Mouse (Mus musculus): ENCODE results near the gene Rhbdf2. TPM values are rescaled to one million over a fixed set of nuclear protein-coding genes. Genes with fewer than 3 reads are reported as not detected.
A peak's percentile ranks its signal among the peaks of the same experiment; 100 is the strongest.

Rhbdf2 gene
- total and polyA plus RNA-seq, 2 experiments = 3.1 to 17.8 TPM

DNA sequence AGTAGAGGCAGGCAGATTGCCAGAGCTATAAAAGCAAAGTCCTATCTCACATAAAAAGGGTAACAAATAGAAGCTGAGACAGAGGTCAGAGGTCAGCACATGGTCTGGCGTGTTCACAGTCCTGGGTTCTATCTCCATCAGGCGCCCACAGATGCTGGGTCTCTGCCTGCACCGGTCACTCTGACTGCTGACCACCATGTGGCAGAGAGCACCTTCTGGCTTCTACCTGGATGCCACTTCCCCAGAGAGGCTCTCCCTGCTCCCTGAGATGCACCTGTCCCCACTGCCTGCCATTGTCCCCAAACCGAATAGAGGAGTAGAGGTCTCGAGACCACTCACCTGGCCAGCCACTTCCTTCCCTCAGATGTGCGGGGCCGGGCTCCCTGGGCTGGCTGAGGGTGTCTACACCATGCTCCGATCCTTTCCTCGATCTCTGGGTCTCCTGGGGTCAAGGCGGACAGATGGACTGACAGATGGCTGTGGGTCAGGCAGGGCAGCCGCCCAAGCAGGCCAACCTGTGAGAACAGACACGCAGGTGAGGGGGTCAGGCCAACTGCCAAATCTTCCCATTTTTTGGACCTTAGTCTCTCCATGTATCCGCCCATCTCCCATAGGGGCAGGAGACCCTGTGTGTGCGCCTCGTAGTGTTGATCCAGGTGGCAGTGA lies 16.7 kb downstream of the Rhbdf2 start:
- Histone ChIP-seq H3K27me3 (ENCODE audit: control insufficient read depth, insufficient read depth, low read length) (no peaks in the 10 kb centered on the region), H3K9ac (ENCODE audit: low read depth, low read length) (no peak overlapping the region), H3K79me2 (ENCODE audit: control insufficient read depth, insufficient read depth, low read length) (peaks cover 10% of the 10 kb centered on the region; the same call in 1 of the 2 replicates), H3K27ac (replicated peaks; ENCODE audit: insufficient read depth, low read depth, low read length) (no peak overlapping the region), H3K36me3 (ENCODE audit: control insufficient read depth, insufficient read depth, low read length) (peaks cover 4% of the 10 kb centered on the region; the same call in 1 of the 2 replicates), H3K4me1 (ENCODE audit: control insufficient read depth, insufficient read depth, low read length) (0 out of 2 replicates have a peak, but pooled peaks cover 6% of the 10 kb centered on the region), H3K4me3 (ENCODE audit: insufficient read depth, low read depth, low read length) (no peak overlapping the region)
- WGBS = 69% methylated on average over 15 of the region's 15 CpGs
- no peak for DNase-seq (ENCODE audit: extremely low read depth, low read depth, low spot score)
- TF ChIP-seq CTCF (IDR thresholded peaks at IDR 0.05; ENCODE audit: low read depth, low read length) (no peak), POLR2A (IDR thresholded peaks at IDR 0.05; ENCODE audit: extremely low read depth, insufficient read depth, low read length) (no peak)

DNA sequence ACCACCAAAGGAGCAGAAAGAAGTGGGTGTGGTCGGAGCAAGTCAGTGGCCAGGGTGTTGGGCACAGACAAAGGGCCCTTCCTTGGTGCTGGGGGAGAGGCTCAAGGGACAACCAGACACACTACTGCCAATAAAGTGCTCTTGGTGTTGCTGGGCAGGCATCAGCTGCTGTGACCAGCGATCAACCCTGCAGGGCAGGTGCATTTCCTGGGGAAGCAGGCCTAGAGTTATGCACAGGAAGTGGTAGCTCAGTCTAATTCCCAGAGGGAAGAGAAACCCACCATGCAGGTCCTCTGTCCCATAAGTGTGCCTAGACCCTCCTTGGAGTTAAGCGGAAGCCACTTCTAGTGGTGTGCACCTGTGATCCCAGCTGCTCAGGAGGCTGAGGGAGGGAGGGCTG lies 19.1 kb downstream of the Rhbdf2 start:
- 0 out of 2 replicates have a peak, but pooled peaks cover 4% of the 10 kb centered on the region for H3K79me2 ChIP-seq (ENCODE audit: control insufficient read depth, insufficient read depth, low read length)
- DNase-seq (ENCODE audit: extremely low read depth, low read depth, low spot score) = no peak
- no peak for TF ChIP-seq POLR2A (IDR thresholded peaks at IDR 0.05; ENCODE audit: extremely low read depth, insufficient read depth, low read length)
- no peak for TF ChIP-seq CTCF (IDR thresholded peaks at IDR 0.05; ENCODE audit: low read depth, low read length)
- no peaks in the 10 kb centered on the region for H3K27me3 ChIP-seq (ENCODE audit: control insufficient read depth, insufficient read depth, low read length)
- no peak overlapping the region for H3K9ac ChIP-seq (ENCODE audit: low read depth, low read length)
- no peak overlapping the region for H3K4me3 ChIP-seq (ENCODE audit: insufficient read depth, low read depth, low read length)
- no peak overlapping the region for H3K27ac ChIP-seq (replicated peaks; ENCODE audit: insufficient read depth, low read depth, low read length)
- H3K36me3 ChIP-seq (ENCODE audit: control insufficient read depth, insufficient read depth, low read length) = peaks cover 10% of the 10 kb centered on the region; the same call in 1 of the 2 replicates
- H3K4me1 ChIP-seq (ENCODE audit: control insufficient read depth, insufficient read depth, low read length) = 0 out of 2 replicates have a peak, but pooled peaks cover 3% of the 10 kb centered on the region
- WGBS = 91% methylated on average over 3 of the region's 3 CpGs

DNA sequence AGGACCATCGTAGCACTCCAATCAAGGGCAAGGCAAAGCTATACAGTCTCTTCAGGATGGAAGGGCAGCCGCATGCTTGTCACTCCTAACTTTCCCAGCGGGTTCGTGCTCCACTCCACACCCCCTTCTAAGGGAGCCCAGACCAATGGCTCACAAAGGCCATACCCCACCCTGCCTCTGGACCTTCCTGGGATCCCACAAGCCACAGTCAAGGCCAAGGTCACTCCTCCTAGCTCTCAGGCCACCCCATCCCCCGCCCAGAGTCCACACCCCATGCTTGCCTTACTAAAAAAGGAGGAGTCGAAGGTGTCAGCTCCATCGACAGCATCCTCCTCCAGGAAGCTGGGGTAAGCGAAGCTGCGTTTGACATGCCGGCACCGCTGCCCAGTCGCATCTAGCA lies 22.7 kb downstream of the Rhbdf2 start:
- no peak overlapping the region for H3K27ac ChIP-seq (replicated peaks; ENCODE audit: insufficient read depth, low read depth, low read length)
- no peak overlapping the region for H3K9ac ChIP-seq (ENCODE audit: low read depth, low read length)
- TF ChIP-seq CTCF (IDR thresholded peaks at IDR 0.05; ENCODE audit: low read depth, low read length) = no peak
- TF ChIP-seq POLR2A (IDR thresholded peaks at IDR 0.05; ENCODE audit: extremely low read depth, insufficient read depth, low read length) = no peak
- no peaks in the 10 kb centered on the region for H3K27me3 ChIP-seq (ENCODE audit: control insufficient read depth, insufficient read depth, low read length)
- 97% methylated on average over 12 of the region's 12 CpGs for WGBS
- DNase-seq (ENCODE audit: extremely low read depth, low read depth, low spot score) = no peak
- H3K79me2 ChIP-seq (ENCODE audit: control insufficient read depth, insufficient read depth, low read length) = no peaks in the 10 kb centered on the region
- H3K36me3 ChIP-seq (ENCODE audit: control insufficient read depth, insufficient read depth, low read length) = peaks cover 17% of the 10 kb centered on the region; the same call in 1 of the 2 replicates
- H3K4me1 ChIP-seq (ENCODE audit: control insufficient read depth, insufficient read depth, low read length) = no peaks in the 10 kb centered on the region
- no peak overlapping the region for H3K4me3 ChIP-seq (ENCODE audit: insufficient read depth, low read depth, low read length)

DNA sequence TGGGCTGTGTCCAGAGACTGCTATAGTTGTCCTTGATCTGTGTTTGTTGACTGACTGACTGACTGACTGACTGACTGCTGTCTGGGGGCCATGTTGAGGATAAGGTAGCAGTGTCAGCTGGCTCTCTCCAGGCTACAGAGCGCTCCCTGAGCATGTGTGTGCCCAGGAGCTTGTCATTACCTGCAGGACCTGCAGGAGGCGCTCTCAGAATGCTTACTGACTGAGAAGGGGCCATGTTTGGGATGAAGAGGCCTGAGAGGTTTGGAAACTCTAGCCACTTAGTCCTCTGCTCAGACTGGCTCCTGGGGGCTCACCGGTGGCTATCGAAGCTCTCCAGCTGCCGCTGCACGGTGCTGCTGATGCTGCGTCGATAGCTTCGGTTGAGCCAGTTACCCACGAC lies 23.5 kb downstream of the Rhbdf2 start:
- no peak for DNase-seq (ENCODE audit: extremely low read depth, low read depth, low spot score)
- Histone ChIP-seq H3K36me3 (ENCODE audit: control insufficient read depth, insufficient read depth, low read length) (peaks cover 17% of the 10 kb centered on the region; the same call in 1 of the 2 replicates), H3K4me1 (ENCODE audit: control insufficient read depth, insufficient read depth, low read length) (no peaks in the 10 kb centered on the region), H3K79me2 (ENCODE audit: control insufficient read depth, insufficient read depth, low read length) (no peaks in the 10 kb centered on the region), H3K9ac (ENCODE audit: low read depth, low read length) (no peak overlapping the region), H3K27me3 (ENCODE audit: control insufficient read depth, insufficient read depth, low read length) (no peaks in the 10 kb centered on the region), H3K27ac (replicated peaks; ENCODE audit: insufficient read depth, low read depth, low read length) (no peak overlapping the region), H3K4me3 (ENCODE audit: insufficient read depth, low read depth, low read length) (no peak overlapping the region)
- TF ChIP-seq POLR2A (IDR thresholded peaks at IDR 0.05; ENCODE audit: extremely low read depth, insufficient read depth, low read length) (no peak), CTCF (IDR thresholded peaks at IDR 0.05; ENCODE audit: low read depth, low read length) (peak; percentile 70)
- WGBS = 90% methylated on average over 10 of the region's 10 CpGs

DNA sequence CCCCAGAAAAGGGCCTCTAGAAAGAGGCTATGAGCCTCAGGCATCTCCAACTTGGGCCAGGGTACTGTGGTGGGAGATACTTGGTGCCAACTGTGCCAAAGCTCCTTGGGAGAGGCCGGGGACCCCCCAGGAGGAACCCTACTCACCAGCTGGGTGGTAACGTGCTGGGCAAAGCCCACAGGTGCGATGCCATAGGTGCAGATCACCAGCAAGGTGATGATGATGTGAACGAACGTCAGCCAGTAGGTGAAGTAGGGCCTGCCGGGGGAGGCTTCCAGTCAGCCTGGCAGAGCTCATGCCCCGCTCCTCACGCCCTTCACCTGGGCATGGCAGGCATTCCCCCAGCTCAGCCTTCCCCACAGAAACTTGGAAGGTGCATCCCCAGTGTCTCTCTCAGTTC lies 24.8 kb downstream of the Rhbdf2 start:
- no peak for DNase-seq (ENCODE audit: extremely low read depth, low read depth, low spot score)
- Histone ChIP-seq H3K79me2 (ENCODE audit: control insufficient read depth, insufficient read depth, low read length) (no peaks in the 10 kb centered on the region), H3K9ac (ENCODE audit: low read depth, low read length) (no peak overlapping the region), H3K36me3 (ENCODE audit: control insufficient read depth, insufficient read depth, low read length) (peaks cover 17% of the 10 kb centered on the region; the same call in 1 of the 2 replicates), H3K4me1 (ENCODE audit: control insufficient read depth, insufficient read depth, low read length) (no peaks in the 10 kb centered on the region), H3K4me3 (ENCODE audit: insufficient read depth, low read depth, low read length) (no peak overlapping the region), H3K27ac (replicated peaks; ENCODE audit: insufficient read depth, low read depth, low read length) (no peak overlapping the region), H3K27me3 (ENCODE audit: control insufficient read depth, insufficient read depth, low read length) (no peaks in the 10 kb centered on the region)
- 91% methylated on average over 8 of the region's 8 CpGs for WGBS
- TF ChIP-seq CTCF (IDR thresholded peaks at IDR 0.05; ENCODE audit: low read depth, low read length) = no peak
- TF ChIP-seq POLR2A (IDR thresholded peaks at IDR 0.05; ENCODE audit: extremely low read depth, insufficient read depth, low read length) = no peak

DNA sequence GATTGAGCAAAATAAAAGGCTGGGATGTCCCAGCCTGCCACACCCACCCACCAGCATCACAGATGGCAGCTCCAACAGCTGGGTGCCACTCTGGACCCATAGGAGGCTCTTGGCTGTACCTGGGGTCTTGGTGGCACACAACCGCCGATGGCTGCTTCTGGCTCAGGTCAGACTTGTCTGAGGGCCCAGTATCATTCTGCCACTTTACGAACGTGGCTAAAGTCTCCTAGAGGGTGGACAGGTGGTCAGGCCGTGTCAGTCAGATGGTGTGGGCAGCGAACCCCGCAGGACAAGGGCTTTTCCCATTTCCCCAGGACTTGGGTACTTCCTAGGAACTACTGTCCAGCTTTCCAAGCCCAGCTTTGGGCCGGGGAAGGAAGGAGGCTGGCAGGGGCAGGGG lies 25.7 kb downstream of the Rhbdf2 start:
- Histone ChIP-seq H3K36me3 (ENCODE audit: control insufficient read depth, insufficient read depth, low read length) (peaks cover 14% of the 10 kb centered on the region; the same call in 1 of the 2 replicates), H3K4me1 (ENCODE audit: control insufficient read depth, insufficient read depth, low read length) (no peaks in the 10 kb centered on the region), H3K27ac (replicated peaks; ENCODE audit: insufficient read depth, low read depth, low read length) (no peak overlapping the region), H3K27me3 (ENCODE audit: control insufficient read depth, insufficient read depth, low read length) (no peaks in the 10 kb centered on the region), H3K79me2 (ENCODE audit: control insufficient read depth, insufficient read depth, low read length) (no peaks in the 10 kb centered on the region), H3K9ac (ENCODE audit: low read depth, low read length) (no peak overlapping the region), H3K4me3 (ENCODE audit: insufficient read depth, low read depth, low read length) (no peak overlapping the region)
- DNase-seq (ENCODE audit: extremely low read depth, low read depth, low spot score) = no peak
- TF ChIP-seq POLR2A (IDR thresholded peaks at IDR 0.05; ENCODE audit: extremely low read depth, insufficient read depth, low read length) = no peak
- no peak for TF ChIP-seq CTCF (IDR thresholded peaks at IDR 0.05; ENCODE audit: low read depth, low read length)
- WGBS = 96% methylated on average over 8 of the region's 8 CpGs

Data from liver, adult 2 months (tissue).